Comparison of ENCODE assay signal across 8 mouse cellular contexts in the genomic region with DNA sequence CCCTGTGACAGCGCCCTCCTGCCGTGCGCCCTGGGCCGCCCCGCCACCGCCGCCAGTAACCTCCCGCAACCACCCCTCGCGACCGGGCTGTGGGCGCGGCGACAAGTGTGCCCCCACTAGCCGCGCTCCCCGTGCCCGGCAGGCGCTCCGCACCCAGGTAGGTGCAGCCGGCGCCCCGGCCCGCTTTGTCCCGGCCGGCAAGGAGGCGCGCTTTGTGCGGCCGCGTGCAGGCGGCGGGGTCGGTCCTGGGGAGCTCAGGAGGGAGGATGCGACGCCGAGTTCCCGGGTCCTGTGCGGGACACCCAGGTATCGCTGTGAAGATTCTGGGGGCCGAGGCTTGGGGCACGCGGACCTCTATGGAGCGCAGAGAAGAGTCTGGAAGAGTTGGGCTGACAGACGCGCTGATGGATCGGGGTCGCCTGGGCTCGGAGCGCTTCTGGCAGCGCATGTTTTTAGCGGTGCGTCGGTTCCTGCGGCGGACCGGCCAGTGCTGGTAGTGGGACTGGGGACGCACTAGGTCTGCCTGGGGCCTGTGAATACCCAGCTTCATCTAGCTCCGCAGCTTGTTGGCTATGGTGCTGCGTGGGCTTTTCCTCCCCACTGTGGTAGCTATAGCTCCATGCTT. TPM values are rescaled to one million over a fixed set of nuclear protein-coding genes. Genes with fewer than 3 reads are reported as not detected.
A peak's percentile ranks its signal among the peaks of the same experiment; 100 is the strongest.
DNase-seq lines count a peak whose midpoint lies in the region; ATAC-seq lines count a peak whose summit lies in the region.
"Had no signal": no experiment of that assay in that cellular context is flagged by ENCODE, and none has a peak within 500 bp of the region (broad histone marks: within the 10 kb centered on the region; RNA-seq: fewer than 3 reads in every experiment).

No protein-coding gene starts in this region.

- WGBS in embryonic facial prominence, embryonic 11.5 days = under 1% methylated on average over 56 of the region's 60 CpGs
- under 1% methylated on average over 56 of the region's 60 CpGs for WGBS in intestine, embryonic 15.5 days
- under 1% methylated on average over 54 of the region's 60 CpGs for WGBS in neural tube, embryonic 14.5 days

- H3K4me3 ChIP-seq in megakaryocyte, embryonic 14.5 days (replicated peaks) = peak overlapping the region; percentile 84
- peak overlapping the region; percentile 69 for H3K4me3 ChIP-seq in embryonic facial prominence, embryonic 11.5 days (ENCODE audit: low read depth, low read length)
- peak overlapping the region; percentile 53 for H3K4me3 ChIP-seq in intestine, embryonic 15.5 days (replicated peaks)
- H3K4me3 ChIP-seq in neural tube, embryonic 14.5 days (ENCODE audit: low read depth, low read length) = peak overlapping the region; percentile 82

- DNase-seq in embryonic facial prominence, embryonic 11.5 days (ENCODE audit: low spot score) = peak; percentile 60
- DNase-seq in right cerebral cortex, postnatal 14 days = no peak
- DNase-seq in spleen, postnatal 14 days (ENCODE audit: low spot score in 2 of 2) = no peak

- no peak overlapping the region; the same call in 1 of the 2 replicates for H3K27ac ChIP-seq in embryonic facial prominence, embryonic 11.5 days (replicated peaks; ENCODE audit: low read depth, low read length)
- no peak overlapping the region for H3K27ac ChIP-seq in intestine, embryonic 15.5 days
- H3K27ac ChIP-seq in neural tube, embryonic 14.5 days (ENCODE audit: low read depth, low read length) = peak overlapping the region; percentile 94

- peak overlapping the region; percentile 99 for H3K4me2 ChIP-seq in embryonic facial prominence, embryonic 11.5 days (ENCODE audit: low read depth, low read length)
- H3K4me2 ChIP-seq in intestine, embryonic 15.5 days (replicated peaks) = peak overlapping the region; percentile 99
- peak overlapping the region; percentile 73 for H3K4me2 ChIP-seq in neural tube, embryonic 14.5 days (ENCODE audit: low read depth, low read length)

- H3K27me3 ChIP-seq in megakaryocyte, embryonic 14.5 days (replicated peaks) = peaks cover 83% of the 10 kb centered on the region
- peaks cover 12% of the 10 kb centered on the region; the same call in 1 of the 2 replicates for H3K27me3 ChIP-seq in embryonic facial prominence, embryonic 11.5 days (ENCODE audit: control insufficient read depth, insufficient read depth, low read length)
- peaks cover 45% of the 10 kb centered on the region for H3K27me3 ChIP-seq in intestine, embryonic 15.5 days (replicated peaks)
- H3K27me3 ChIP-seq in neural tube, embryonic 14.5 days (ENCODE audit: control insufficient read depth, insufficient read depth, low read length) = no peaks in the 10 kb centered on the region

- H3K9ac ChIP-seq in embryonic facial prominence, embryonic 11.5 days (replicated peaks; ENCODE audit: low read length) = peak overlapping the region; percentile 78
- peak overlapping the region; percentile 42 for H3K9ac ChIP-seq in intestine, embryonic 15.5 days
- peak overlapping the region; percentile 97 for H3K9ac ChIP-seq in neural tube, embryonic 14.5 days (replicated peaks; ENCODE audit: low read depth, low read length)

- H3K9me3 ChIP-seq in megakaryocyte, embryonic 14.5 days = no peaks in the 10 kb centered on the region
- H3K9me3 ChIP-seq in embryonic facial prominence, embryonic 11.5 days (replicated peaks; ENCODE audit: control insufficient read depth, low read length) = no peaks in the 10 kb centered on the region
- no peaks in the 10 kb centered on the region for H3K9me3 ChIP-seq in intestine, embryonic 15.5 days
- H3K9me3 ChIP-seq in neural tube, embryonic 14.5 days (ENCODE audit: control insufficient read depth, low read length) = no peaks in the 10 kb centered on the region

- peaks cover 25% of the 10 kb centered on the region for H3K4me1 ChIP-seq in megakaryocyte, embryonic 14.5 days
- H3K4me1 ChIP-seq in embryonic facial prominence, embryonic 11.5 days (ENCODE audit: control insufficient read depth, insufficient read depth, low read length) = peaks cover 2% of the 10 kb centered on the region; the same call in 1 of the 2 replicates
- H3K4me1 ChIP-seq in intestine, embryonic 15.5 days (replicated peaks) = peaks cover 16% of the 10 kb centered on the region
- peaks cover 14% of the 10 kb centered on the region; the same call in 1 of the 2 replicates for H3K4me1 ChIP-seq in neural tube, embryonic 14.5 days (ENCODE audit: control insufficient read depth, insufficient read depth, low read length)

- H3K36me3 ChIP-seq in megakaryocyte, embryonic 14.5 days (replicated peaks; ENCODE audit: low read length) = no peaks in the 10 kb centered on the region
- H3K36me3 ChIP-seq in embryonic facial prominence, embryonic 11.5 days (replicated peaks; ENCODE audit: control insufficient read depth, insufficient read depth, low read depth, low read length) = no peaks in the 10 kb centered on the region
- no peaks in the 10 kb centered on the region for H3K36me3 ChIP-seq in intestine, embryonic 15.5 days
- no peaks in the 10 kb centered on the region for H3K36me3 ChIP-seq in neural tube, embryonic 14.5 days (ENCODE audit: control insufficient read depth, insufficient read depth, low read length)

- ATAC-seq in megakaryocyte, adult 5-6 weeks (ENCODE audit: poor library complexity, severe bottlenecking) = no peak
- peak; percentile 48 for ATAC-seq in embryonic facial prominence, embryonic 11.5 days (replicated peaks; ENCODE audit: insufficient number of reproducible peaks, low FRiP score, low TSS enrichment, low read depth)
- peak; percentile 31 for ATAC-seq in intestine, embryonic 15.5 days
- ATAC-seq in neural tube, embryonic 14.5 days (ENCODE audit: low read depth) = peak; percentile 53

RNA-seq across cellular contexts. Expression of gene Sptbn2, which starts 1.3 kb away (rescaled TPM):
- polyA plus RNA-seq in megakaryocyte, embryonic 14.5 days (2012; ENCODE audit: insufficient read depth, low replicate concordance) = 0.39 TPM in 1 of 2 replicates, not detected in the other
- not detected in 2 replicates for total RNA-seq in megakaryocyte, adult 5-6 weeks (2015)
- total RNA-seq in megakaryocyte, adult 5-6 weeks (2017) = not detected in 2 replicates
- 5.3 and 5.4 TPM in 2 replicates for polyA plus RNA-seq in embryonic facial prominence, embryonic 11.5 days (2014; fragmentation: Nextera tagmentation; extraction: Ambion mirVana)
- polyA plus RNA-seq in intestine, embryonic 15.5 days (2015; fragmentation: Nextera tagmentation; extraction: Ambion mirVana) = 1.4 and 1.7 TPM in 2 replicates
- 34.7 and 44.2 TPM in 2 replicates for polyA plus RNA-seq in neural tube, embryonic 14.5 days (2014; fragmentation: Nextera tagmentation; extraction: Ambion mirVana)

RNA-seq across cellular contexts. Expression of gene Gm960, which starts 13.8 kb away (rescaled TPM):
- 16.2 TPM in 1 of 2 replicates, not detected in the other for polyA plus RNA-seq in megakaryocyte, embryonic 14.5 days (2012; ENCODE audit: insufficient read depth, low replicate concordance)
- not detected in 2 replicates for total RNA-seq in megakaryocyte, adult 5-6 weeks (2015)
- not detected in 2 replicates for total RNA-seq in megakaryocyte, adult 5-6 weeks (2017)
- polyA plus RNA-seq in embryonic facial prominence, embryonic 11.5 days (2014; fragmentation: Nextera tagmentation; extraction: Ambion mirVana) = 3.7 and 4.4 TPM in 2 replicates
- polyA plus RNA-seq in intestine, embryonic 15.5 days (2015; fragmentation: Nextera tagmentation; extraction: Ambion mirVana) = 1.4 and 2.7 TPM in 2 replicates
- polyA plus RNA-seq in neural tube, embryonic 14.5 days (2014; fragmentation: Nextera tagmentation; extraction: Ambion mirVana) = 7.1 and 8.5 TPM in 2 replicates
- total RNA-seq: common myeloid progenitor, adult 5-6 weeks had no signal

RNA-seq across cellular contexts. Expression of gene Rbm4b, which starts 44.0 kb away (rescaled TPM):
- polyA plus RNA-seq in megakaryocyte, embryonic 14.5 days (2012; ENCODE audit: insufficient read depth, low replicate concordance) = 0.94 and 2.1 TPM in 2 replicates
- 13.3 and 14.9 TPM in 2 replicates for total RNA-seq in megakaryocyte, adult 5-6 weeks (2015)
- 10.8 and 14.2 TPM in 2 replicates for total RNA-seq in megakaryocyte, adult 5-6 weeks (2017)
- 110 and 116 TPM in 2 replicates for polyA plus RNA-seq in embryonic facial prominence, embryonic 11.5 days (2014; fragmentation: Nextera tagmentation; extraction: Ambion mirVana)
- 47.1 and 47.4 TPM in 2 replicates for polyA plus RNA-seq in intestine, embryonic 15.5 days (2015; fragmentation: Nextera tagmentation; extraction: Ambion mirVana)
- 157 and 158 TPM in 2 replicates for polyA plus RNA-seq in neural tube, embryonic 14.5 days (2014; fragmentation: Nextera tagmentation; extraction: Ambion mirVana)

Comparison
In these comparisons a context has a peak if more than half of its experiments do, and no peak if none do; other contexts are left out.
1. H3K9ac ChIP-seq: peak in every context shown above with its lines; median percentile 97 in neural tube, embryonic 14.5 days; 78 in embryonic facial prominence, embryonic 11.5 days; 42 in intestine, embryonic 15.5 days.
2. RNA of gene Rbm4b, which starts 44.0 kb away (polyA plus RNA-seq): 157 to 158 TPM in neural tube, embryonic 14.5 days, 110 to 116 TPM in embryonic facial prominence, embryonic 11.5 days and 47.1 to 47.4 TPM in intestine, embryonic 15.5 days; 0.94 to 2.1 TPM in megakaryocyte, embryonic 14.5 days; every median in the first group is over 10 times any median in the second.
3. Peak in every context shown above with its lines, with median percentiles within 50 percentile points of each other: H3K4me3 ChIP-seq and H3K4me2 ChIP-seq.